Mouse (Mus musculus) forelimb bud, embryonic 11.5 days (tissue): Measurements from ENCODE around the gene Edaradd.

Source experiments
- DNase-seq: peaks from one replicate; pipeline ENCODE4 v3.0.0-alpha.2; 2012; ENCODE audit warnings: low read depth, low spot score

Gene Edaradd

DNA sequence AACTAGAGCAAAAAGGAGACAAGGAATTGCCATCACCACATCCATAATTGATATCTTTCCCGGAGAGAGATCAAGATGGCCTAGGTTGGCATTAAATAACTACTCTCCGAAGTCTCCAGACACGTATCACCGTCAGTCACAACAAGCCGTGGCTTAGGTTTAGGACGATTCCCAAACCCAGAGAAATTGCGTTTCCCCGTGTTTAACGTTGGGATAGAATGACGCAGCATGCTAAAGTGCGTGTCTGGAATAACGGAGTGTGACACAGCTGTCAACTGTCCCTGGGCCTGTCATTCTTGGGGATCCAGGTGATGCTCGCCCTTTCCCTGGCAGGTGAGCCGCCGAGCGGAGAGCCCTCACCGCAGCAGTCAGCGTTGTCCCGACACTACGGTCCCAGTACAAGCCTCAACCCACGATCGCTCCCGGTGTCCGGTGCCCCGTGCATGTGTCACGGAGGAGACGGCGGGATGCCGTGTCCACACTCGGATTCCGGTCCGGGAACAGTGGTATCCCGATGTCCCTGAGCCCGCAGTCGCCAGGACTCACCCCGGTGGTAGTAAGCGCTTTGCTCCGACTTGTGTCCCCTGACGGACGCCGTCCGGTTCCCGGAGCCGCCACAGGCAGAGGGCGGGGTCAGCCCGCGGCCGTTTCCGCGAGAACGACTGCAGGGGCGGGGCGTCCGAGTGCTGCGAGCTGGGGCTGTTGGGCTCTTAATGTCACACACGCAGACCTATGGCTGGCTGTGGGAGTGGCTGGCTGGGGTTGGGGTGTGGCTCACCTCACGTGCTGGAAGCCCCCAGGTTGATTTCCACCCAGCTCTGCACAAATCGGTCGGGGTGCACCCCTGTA is 59.1 kb downstream of the Edaradd start:
- DNase-seq: peak; percentile 81

DNA sequence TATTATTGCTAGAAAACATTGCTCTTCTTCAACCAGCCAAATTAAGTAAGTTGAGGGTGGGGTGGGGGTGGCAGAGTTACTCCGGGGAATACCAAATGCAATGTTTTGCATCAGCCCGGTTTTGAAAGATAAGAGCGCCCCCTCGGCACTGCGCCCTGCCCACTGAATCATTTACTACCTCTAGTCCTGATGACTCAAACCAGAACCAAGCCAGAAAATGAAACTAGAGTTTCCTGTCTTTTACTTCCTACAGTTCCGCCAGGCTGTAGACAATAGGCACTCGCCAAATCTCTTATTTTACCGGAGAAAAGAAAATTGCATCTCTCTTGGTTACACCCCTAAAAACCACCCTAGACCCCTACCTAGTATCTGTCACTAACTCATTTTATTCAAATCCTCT is 59.8 kb downstream of the Edaradd start:
- no peak for DNase-seq

DNA sequence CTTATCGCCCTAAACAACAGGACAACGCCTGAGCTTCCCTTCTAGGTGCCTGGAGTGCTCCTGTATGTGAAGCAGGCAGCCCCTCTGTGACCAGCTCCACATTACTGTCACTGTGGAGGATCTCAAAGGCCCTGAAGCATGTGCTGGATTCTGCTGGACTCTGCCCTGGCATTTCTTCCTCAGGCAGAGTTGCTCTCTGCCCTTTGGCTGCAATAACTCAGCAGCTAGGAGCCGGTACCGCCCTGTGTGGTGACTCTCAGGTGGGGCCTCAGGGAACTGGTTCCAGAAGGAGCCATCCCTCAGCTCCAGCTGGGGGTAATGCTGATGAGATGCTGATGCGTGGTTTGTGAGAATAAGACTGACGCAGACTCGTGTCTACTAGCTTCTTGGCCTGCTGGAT is 63.5 kb downstream of the Edaradd start:
- DNase-seq: no peak

DNA sequence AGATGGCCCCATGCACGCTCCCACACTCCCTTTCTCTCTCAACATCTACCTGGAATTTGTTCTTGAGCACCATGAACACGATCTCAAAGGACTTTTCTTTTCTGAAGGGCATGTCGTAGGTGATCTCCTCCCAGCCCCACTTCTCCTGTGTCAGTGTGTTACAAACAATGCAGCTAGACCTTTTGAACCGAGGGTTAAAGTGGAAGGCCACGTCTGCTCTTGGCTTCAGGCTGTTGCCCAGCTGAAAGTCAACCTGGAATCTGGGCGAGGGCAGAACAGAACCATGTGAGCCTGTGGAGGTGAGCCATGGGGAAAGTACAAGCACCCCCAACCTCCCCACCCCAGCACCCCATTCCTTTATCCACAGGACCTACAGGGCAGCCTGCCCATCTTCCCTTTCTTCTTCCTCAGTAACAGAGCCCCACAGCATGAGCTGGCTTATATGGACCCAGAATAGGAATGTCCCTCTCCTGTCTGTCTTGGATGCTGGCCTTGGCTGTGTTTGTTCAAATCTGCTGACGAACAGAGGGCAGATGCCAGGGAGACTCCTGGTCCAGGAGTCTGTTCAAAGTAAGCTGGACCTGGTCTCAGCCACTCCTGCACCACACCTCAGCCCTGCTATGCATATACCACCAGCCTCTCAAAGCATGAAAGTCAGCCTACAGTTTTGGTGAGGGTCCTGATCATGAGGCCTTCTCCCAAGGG is 65.4 kb downstream of the Edaradd start:
- no peak for DNase-seq

- no peak for DNase-seq
These were observed 67.1 kb downstream of the Edaradd start for GRCm38 (mm10) chr13:12453150-12453549.

DNA sequence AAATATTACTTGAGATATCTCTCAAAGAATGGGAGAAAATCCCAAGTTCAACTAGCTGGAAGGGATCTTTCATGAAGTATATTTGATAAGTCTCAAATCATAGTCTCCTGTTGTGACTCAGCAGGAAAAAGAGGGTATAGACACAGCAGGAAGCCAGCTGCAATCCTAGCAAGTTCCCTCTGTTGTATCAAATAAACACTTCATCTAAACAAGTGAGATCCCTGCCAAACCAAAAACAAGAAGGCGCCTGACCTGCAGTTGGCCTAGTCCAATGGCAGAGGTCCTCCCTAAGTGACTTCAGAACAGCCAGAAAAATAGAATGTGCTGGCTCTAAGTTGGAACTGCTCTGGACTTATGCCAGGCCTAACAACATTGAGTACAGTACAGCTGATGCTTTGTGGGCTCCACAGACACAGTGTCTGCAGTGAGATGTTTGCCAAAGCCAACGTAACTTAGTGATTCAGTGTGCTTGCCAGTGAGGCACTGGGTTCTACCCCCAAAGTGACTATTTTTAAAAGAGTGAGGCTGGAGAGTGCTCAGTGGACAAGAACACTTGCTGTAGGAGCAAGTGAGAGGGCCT is 78.1 kb downstream of the Edaradd start:
- DNase-seq: no peak

- no peak for DNase-seq
These were observed 79.4 kb downstream of the Edaradd start for GRCm38 (mm10) chr13:12440813-12441212.

- no peak for DNase-seq
These were observed 80.7 kb downstream of the Edaradd start for GRCm38 (mm10) chr13:12439586-12439985.

GRCm38 (mm10) chr13:12433843-12434242 is 86.4 kb downstream of the Edaradd start:
- no peak for DNase-seq

- DNase-seq: no peak
These were observed 91.7 kb downstream of the Edaradd start for GRCm38 (mm10) chr13:12428556-12428955.
